Mouse (Mus musculus): Measurements from ENCODE around the gene Aatk.

GRCm38 (mm10) chr11:120092817-120093591 is 46.0 kb upstream of the Aatk start:
- no peak for TF ChIP-seq GATA1 (IDR thresholded peaks at IDR 0.05; ENCODE audit: borderline replicate concordance, low read length)
- TF ChIP-seq FLI1 (IDR thresholded peaks at IDR 0.05; ENCODE audit: low read length) = no peak
